Mouse (Mus musculus) liver, adult 2 months (tissue): ENCODE data around the gene Ndufa13.

Source experiments
- CTCF ChIP-seq: fragments of 200-500 bp; IDR thresholded peaks from 2 replicates; pipeline ENCODE4 v1.5.1; 2011; ENCODE audit warnings: low read depth, low read length, control low read depth
- POLR2A ChIP-seq: fragments of 200-500 bp; IDR thresholded peaks from 2 replicates; pipeline ENCODE4 v1.6.1; 2011; ENCODE audit warnings: low read length, control low read depth; ENCODE audit not compliant: insufficient read depth; ENCODE audit errors: extremely low read depth

DNA sequence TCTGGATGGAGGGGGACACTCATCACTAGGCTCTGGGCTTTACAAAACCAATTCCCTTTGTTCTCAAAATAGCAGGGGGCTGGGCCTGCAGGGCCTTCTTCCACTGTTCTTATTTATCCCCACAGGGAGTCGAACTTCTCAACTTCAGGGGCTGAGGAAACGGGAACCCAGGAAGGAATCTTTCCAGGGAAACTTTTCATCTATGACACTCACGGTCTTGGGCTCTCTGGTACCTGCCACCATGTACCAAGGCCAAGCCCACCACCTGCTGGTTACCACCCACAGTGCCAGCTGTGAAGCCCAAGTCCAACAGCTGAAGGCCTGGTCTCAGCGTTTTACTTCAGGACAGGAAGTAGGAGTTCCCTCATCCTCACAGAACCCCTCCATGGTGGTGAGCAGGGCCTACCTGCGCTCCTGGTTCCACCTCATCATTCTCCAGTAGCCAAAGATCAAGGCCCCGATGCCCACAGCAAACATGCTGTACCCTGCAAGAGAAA is 7.5 kb downstream of the Ndufa13 start:
- TF ChIP-seq CTCF (no peak), POLR2A (no peak)
